Mouse (Mus musculus) forebrain, embryonic 10.5 days (tissue): ENCODE measurements around the gene Amz2. TPM values are rescaled to one million over a fixed set of nuclear protein-coding genes. Genes with fewer than 3 reads are reported as not detected.

Source experiments
- DNase-seq: peaks from one replicate; pipeline ENCODE4 v3.0.0-alpha.2; 2017; ENCODE audit warnings: low spot score; ENCODE audit errors: extremely low spot score
- H3K27ac ChIP-seq: fragments of 300-500 bp; sonication (generic); 2 replicates; pipeline ENCODE4 v1.5.1; 2016; ENCODE audit warnings: mild to moderate bottlenecking
- H3K27me3 ChIP-seq: fragments of 300-500 bp; sonication (generic); 2 replicates; pipeline ENCODE4 v1.6.1; 2016; ENCODE audit warnings: mild to moderate bottlenecking; ENCODE audit not compliant: poor library complexity, severe bottlenecking
- H3K36me3 ChIP-seq: fragments of 300-500 bp; sonication (generic); replicated peaks from 2 replicates; pipeline ENCODE4 v1.6.1; 2016; ENCODE audit warnings: mild to moderate bottlenecking, moderate library complexity
- H3K4me1 ChIP-seq: fragments of 300-500 bp; sonication (generic); 2 replicates; pipeline ENCODE4 v1.6.1; 2016
- H3K4me3 ChIP-seq: fragments of 300-500 bp; sonication (generic); 2 replicates; pipeline ENCODE4 v1.5.1; 2016; ENCODE audit warnings: mild to moderate bottlenecking, moderate library complexity
- H3K9me3 ChIP-seq: fragments of 300-500 bp; sonication (generic); 2 replicates; pipeline ENCODE4 v1.6.1; 2016; ENCODE audit warnings: mild to moderate bottlenecking, moderate library complexity
- WGBS: fragments of 180-500 bp; shearing (Covaris S2); methylation state at CpG from one replicate; pipeline ENCODE4 v1.1.7; 2016; 5-methylcytosine and 5-hydroxymethylcytosine counted together
- polyA plus RNA-seq: library from polyadenylated mRNA; unstranded; fragments of >200 nt; fragmentation: Nextera tagmentation; extraction: Ambion mirVana; gene quantifications from 2 replicates; pipeline ENCODE4 v1.2.1, GENCODE M21; 2016

Amz2 gene
- polyA plus RNA-seq, 1 experiment from 2014 or later: 41.9 TPM

GRCm38 (mm10) chr11:109458165-109458564, 32.4 kb downstream of the Amz2 start:
- Histone ChIP-seq H3K27me3 (no peaks in the 10 kb centered on the region), H3K36me3 (peaks cover 70% of the 10 kb centered on the region), H3K4me3 (no peak overlapping the region), H3K9me3 (no peaks in the 10 kb centered on the region), H3K27ac (no peak overlapping the region), H3K4me1 (no peaks in the 10 kb centered on the region)
- DNase-seq: no peak
- 95% methylated on average over 11 of the region's 11 CpGs for WGBS

GRCm38 (mm10) chr11:109460586-109460985, 34.8 kb downstream of the Amz2 start:
- Histone ChIP-seq H3K36me3 (peaks cover 54% of the 10 kb centered on the region), H3K4me1 (no peaks in the 10 kb centered on the region), H3K27me3 (no peaks in the 10 kb centered on the region), H3K9me3 (no peaks in the 10 kb centered on the region), H3K4me3 (no peak overlapping the region), H3K27ac (no peak overlapping the region)
- DNase-seq: no peak
- WGBS: 85% methylated on average over 5 of the region's 5 CpGs

DNA sequence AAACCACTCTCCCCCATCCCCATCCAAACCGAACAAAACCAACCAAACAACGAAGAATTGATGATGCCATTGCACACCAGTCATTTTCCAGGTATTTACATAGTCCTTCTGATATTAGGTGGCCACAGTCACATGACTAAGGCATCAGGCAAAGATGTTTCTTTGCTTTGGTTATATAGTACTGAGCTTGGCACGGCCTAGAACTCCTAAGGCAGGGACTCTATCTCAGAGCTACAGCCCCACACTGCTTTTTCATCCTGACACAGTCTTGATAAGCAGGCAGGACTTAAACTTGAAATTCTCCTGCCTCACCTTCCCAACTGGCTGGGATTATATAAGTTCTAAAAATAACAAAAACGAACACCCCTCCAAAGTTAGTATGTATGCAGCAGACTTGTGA, 39.3 kb downstream of the Amz2 start:
- H3K4me1 ChIP-seq: 0 out of 2 replicates have a peak, but pooled peaks cover 4% of the 10 kb centered on the region
- peaks cover 34% of the 10 kb centered on the region for H3K36me3 ChIP-seq
- 90% methylated on average over 4 of the region's 4 CpGs for WGBS
- no peaks in the 10 kb centered on the region for H3K27me3 ChIP-seq
- H3K4me3 ChIP-seq: no peak overlapping the region
- H3K9me3 ChIP-seq: no peaks in the 10 kb centered on the region
- no peak for DNase-seq
- H3K27ac ChIP-seq: no peak overlapping the region

- H3K9me3 ChIP-seq: no peaks in the 10 kb centered on the region
- H3K4me3 ChIP-seq: no peak overlapping the region
- WGBS: 90% methylated on average over 8 of the region's 8 CpGs
- DNase-seq: no peak
- H3K4me1 ChIP-seq: peaks cover 23% of the 10 kb centered on the region
- peaks cover 5% of the 10 kb centered on the region; the same call in 1 of the 2 replicates for H3K27me3 ChIP-seq
- H3K36me3 ChIP-seq: peaks cover 22% of the 10 kb centered on the region
- no peak overlapping the region for H3K27ac ChIP-seq
These were observed 41.2 kb downstream of the Amz2 start for GRCm38 (mm10) chr11:109466987-109467386.

- H3K4me3 ChIP-seq: no peak overlapping the region
- H3K9me3 ChIP-seq: no peaks in the 10 kb centered on the region
- DNase-seq: no peak
- WGBS: 91% methylated on average over 5 of the region's 5 CpGs
- H3K4me1 ChIP-seq: peaks cover 29% of the 10 kb centered on the region
- peaks cover 11% of the 10 kb centered on the region for H3K36me3 ChIP-seq
- H3K27ac ChIP-seq: no peak overlapping the region
- peaks cover 5% of the 10 kb centered on the region; the same call in 1 of the 2 replicates for H3K27me3 ChIP-seq
These were observed 42.4 kb downstream of the Amz2 start for GRCm38 (mm10) chr11:109468133-109468532.

GRCm38 (mm10) chr11:109470170-109470569, 44.4 kb downstream of the Amz2 start:
- Histone ChIP-seq H3K4me3 (no peak overlapping the region), H3K4me1 (peaks cover 44% of the 10 kb centered on the region), H3K27ac (no peak overlapping the region), H3K36me3 (peaks cover 7% of the 10 kb centered on the region; the same call in 1 of the 2 replicates), H3K27me3 (peaks cover 6% of the 10 kb centered on the region; the same call in 1 of the 2 replicates), H3K9me3 (no peaks in the 10 kb centered on the region)
- WGBS: 76% methylated on average over 9 of the region's 9 CpGs
- DNase-seq: no peak

- Histone ChIP-seq H3K27me3 (peaks cover 15% of the 10 kb centered on the region; the same call in 1 of the 2 replicates), H3K36me3 (0 out of 2 replicates have a peak, but pooled peaks cover 5% of the 10 kb centered on the region), H3K4me3 (peak overlapping the region; percentile 86), H3K9me3 (no peaks in the 10 kb centered on the region), H3K4me1 (peaks cover 55% of the 10 kb centered on the region), H3K27ac (no peak overlapping the region)
- WGBS: 33% methylated on average over 15 of the region's 15 CpGs
- no peak for DNase-seq
These were observed 45.4 kb downstream of the Amz2 start for GRCm38 (mm10) chr11:109470921-109471861.

DNA sequence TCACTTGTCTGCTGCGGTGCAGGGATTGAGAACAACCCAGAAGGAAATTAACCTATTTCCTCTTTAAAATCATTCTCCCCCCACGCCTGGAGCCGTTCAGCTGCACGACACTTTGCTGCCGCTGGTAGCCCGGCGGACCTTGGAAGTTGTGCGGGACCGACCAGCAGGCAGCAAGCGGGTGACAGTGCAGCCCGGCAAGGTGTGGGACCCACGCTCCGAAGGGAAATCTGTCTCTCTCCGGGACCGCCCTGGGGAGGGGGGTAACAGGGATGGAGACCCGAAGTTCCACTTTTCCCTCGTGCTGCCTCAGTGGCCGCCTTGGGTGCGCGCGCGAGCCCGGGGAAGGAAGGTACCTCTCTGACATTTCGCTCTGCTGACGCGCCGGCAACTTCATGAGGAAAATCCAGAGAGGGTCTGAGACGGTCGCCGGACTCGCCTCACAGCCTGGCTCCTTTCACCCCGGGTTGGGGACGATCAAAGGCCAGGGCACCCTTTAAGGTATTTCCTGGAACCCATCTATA, 46.5 kb downstream of the Amz2 start:
- H3K4me1 ChIP-seq: peaks cover 65% of the 10 kb centered on the region
- peak overlapping the region; percentile 86 for H3K4me3 ChIP-seq
- H3K9me3 ChIP-seq: no peaks in the 10 kb centered on the region
- no peaks in the 10 kb centered on the region for H3K36me3 ChIP-seq
- H3K27ac ChIP-seq: peak overlapping the region; percentile 100
- peaks cover 19% of the 10 kb centered on the region; the same call in 1 of the 2 replicates for H3K27me3 ChIP-seq
- peak; percentile 66 for DNase-seq
- under 1% methylated on average over 33 of the region's 33 CpGs for WGBS

DNA sequence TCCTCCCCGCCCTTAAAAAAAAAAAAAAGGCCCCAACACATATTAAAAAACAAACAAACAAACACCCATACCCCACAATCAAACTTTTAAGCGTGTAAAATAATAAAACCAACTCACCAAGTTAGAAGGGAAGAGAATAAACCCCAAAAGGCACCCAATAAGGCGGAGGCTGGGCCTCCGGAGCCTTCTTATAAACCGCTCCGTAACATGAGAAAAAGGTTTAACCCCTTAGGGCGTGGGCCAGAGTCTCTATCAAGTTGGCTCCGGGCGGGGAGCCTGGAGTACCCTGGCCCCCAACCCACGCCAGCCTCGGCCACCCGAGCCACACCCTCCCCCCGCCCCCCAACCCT, 47.0 kb downstream of the Amz2 start:
- H3K36me3 ChIP-seq: no peaks in the 10 kb centered on the region
- H3K4me3 ChIP-seq: peak overlapping the region; percentile 86
- H3K9me3 ChIP-seq: no peaks in the 10 kb centered on the region
- WGBS: under 1% methylated on average over 13 of the region's 13 CpGs
- no peak for DNase-seq
- H3K27me3 ChIP-seq: peaks cover 19% of the 10 kb centered on the region; the same call in 1 of the 2 replicates
- H3K27ac ChIP-seq: peak overlapping the region; percentile 100
- peaks cover 71% of the 10 kb centered on the region for H3K4me1 ChIP-seq

DNA sequence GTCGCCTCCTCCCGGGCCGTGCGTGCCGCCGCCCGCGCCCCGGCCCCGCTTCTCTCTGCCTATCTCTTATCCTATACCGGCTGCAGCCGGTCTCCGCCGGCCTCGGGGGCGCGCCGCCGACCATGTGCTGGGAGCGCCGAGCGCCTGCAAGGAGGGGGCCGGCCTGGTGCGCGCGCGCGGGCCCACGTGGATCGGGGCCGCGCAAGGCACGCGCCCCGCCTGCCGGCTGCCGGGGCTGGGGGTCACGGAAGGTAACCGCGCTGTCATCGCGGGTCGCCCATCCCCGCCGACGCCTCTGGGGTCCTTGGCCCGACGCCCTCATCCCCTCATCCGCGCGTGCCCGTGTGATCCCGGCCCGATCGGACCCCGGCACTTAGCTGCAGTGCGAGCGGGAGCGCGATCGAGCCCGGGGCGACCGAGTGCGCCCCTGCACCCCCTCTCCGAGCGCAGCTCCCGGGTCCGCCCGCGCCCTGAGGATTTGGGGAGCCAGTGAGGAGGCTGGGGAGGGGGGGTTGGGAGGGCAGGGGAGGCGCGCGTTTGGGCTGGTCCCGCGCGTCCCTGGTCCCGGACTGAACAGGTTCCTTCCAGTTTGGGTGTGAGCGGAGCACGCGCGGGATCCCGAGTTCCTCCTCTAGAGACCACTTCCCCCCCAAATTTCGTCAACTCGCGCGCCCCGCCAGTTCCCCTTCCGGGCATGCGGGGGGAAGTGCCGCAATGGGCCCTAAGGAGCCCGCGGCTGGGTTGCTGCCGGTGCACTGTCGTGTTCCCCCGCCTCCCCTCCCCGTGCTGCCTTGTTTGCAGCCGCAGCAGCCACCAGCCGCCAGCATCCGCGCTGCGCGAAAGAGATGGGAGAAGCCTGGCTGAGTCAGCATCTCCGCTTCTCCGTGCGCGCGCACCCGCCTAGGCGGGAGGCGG, 47.7 kb downstream of the Amz2 start, which contains the start of the genes Arsg and Slc16a6:
TSS of gene Arsg (plus strand) at position 204 of the 915 bp plus-strand sequence.
TSS of gene Slc16a6 (minus strand) at position 428 of the 915 bp plus-strand sequence.
- no peaks in the 10 kb centered on the region for H3K9me3 ChIP-seq
- peaks cover 19% of the 10 kb centered on the region; the same call in 1 of the 2 replicates for H3K27me3 ChIP-seq
- peak; percentile 89 for DNase-seq
- H3K27ac ChIP-seq: peak within 1 kb of the TSS; percentile 100
- WGBS: under 1% methylated on average over 107 of the region's 111 CpGs
- H3K36me3 ChIP-seq: no peaks in the 10 kb centered on the region
- H3K4me1 ChIP-seq: peaks cover 77% of the 10 kb centered on the region
- peak within 1 kb of the TSS; percentile 86 for H3K4me3 ChIP-seq

DNA sequence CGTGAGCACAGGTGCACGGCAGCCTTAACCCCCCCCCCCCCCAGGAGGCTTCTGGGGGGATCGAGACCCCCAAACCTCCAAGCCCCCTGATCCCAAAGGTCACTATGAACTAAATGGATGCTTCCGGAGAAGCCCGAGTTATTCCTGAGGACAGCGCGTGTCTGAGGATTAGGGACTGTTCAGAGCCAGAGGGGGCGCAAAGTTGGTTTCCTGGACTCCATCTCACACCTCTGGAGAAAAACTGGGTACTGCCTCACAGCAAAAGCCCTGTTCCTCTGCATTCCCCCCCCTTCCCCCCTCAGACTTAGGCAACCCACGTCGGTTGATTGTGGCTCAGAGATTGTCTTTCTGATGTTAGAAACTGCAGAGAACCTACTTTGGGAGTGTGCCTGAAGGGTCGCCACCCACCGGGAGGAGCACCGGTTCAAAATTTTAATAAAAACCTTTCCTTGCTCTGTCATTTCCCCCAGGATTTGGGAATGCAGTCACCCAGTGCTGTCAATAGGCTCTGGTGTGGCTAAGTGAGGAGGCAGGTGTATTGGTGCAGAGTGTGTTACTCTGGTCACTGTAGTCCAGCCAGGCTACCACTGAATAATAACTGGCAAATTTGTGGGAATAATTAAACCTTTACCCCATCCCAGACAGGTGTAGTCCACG, 48.5 kb downstream of the Amz2 start:
- no peak for DNase-seq
- Histone ChIP-seq H3K27ac (peak overlapping the region; percentile 100), H3K4me1 (peaks cover 77% of the 10 kb centered on the region), H3K9me3 (no peaks in the 10 kb centered on the region), H3K36me3 (no peaks in the 10 kb centered on the region), H3K4me3 (peak overlapping the region; percentile 86), H3K27me3 (peaks cover 19% of the 10 kb centered on the region; the same call in 1 of the 2 replicates)
- 11% methylated on average over 14 of the region's 14 CpGs for WGBS
